Mouse (Mus musculus): Measurements from ENCODE around the gene Tmem132d. TPM values are rescaled to one million over a fixed set of nuclear protein-coding genes. Genes with fewer than 3 reads are reported as not detected.
A peak's percentile ranks its signal among the peaks of the same experiment; 100 is the strongest.

Tmem132d gene
- polyA plus RNA-seq, 1 experiment from 2014 or later = 0.02 TPM

DNA sequence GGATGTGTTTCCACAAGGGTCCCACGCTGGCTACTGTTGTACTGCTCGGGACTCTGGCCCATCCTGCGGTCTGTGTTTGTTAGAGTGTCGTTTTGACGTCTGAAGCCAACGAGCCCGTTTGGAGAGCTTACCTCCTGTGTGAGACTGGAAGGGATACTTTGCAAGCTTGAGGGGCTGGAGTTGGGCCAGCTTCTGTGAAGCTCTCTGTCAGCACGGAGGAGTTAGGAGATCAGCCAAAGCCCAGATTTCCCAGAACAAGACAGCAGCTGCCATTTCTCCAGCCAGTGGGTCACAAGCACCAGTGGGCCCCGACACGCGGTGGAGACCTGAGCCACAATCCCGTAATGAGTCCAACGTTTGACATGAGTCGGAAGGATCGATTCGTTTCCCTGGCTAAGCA lies 5.2 kb upstream of the Tmem132d start:
- peaks cover 36% of the 10 kb centered on the region for H3K27me3 ChIP-seq (replicated peaks)
- H3K36me3 ChIP-seq = no peaks in the 10 kb centered on the region
- H3K27ac ChIP-seq = no peak overlapping the region
- ATAC-seq = no peak
- H3K4me2 ChIP-seq = no peak overlapping the region
- no peak overlapping the region for H3K9ac ChIP-seq
- no peak overlapping the region for H3K4me3 ChIP-seq
- WGBS (ENCODE audit: insufficient replicate concordance) = 72% methylated on average over 16 of the region's 16 CpGs
- H3K4me1 ChIP-seq = no peaks in the 10 kb centered on the region
- no peaks in the 10 kb centered on the region for H3K9me3 ChIP-seq (replicated peaks)

DNA sequence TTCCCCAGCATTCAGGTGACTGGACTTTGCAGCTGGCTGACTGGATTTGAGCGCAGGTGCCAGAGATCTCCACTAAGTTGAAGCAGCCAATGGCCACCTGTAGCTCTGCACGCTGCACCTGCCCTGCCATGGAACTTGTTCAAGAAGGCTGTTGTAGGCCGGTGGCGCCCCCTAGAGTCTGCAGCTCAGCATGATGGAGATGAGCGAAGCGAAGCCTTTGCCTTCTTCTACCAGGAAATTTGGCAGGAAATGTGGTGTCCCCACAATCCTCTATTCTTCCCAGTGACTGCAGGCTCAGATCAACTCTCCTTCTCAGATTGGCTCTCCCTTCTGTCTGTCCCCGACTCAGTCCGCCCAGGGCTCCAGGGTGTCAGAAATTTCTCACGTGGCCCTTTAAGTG lies 4.0 kb upstream of the Tmem132d start:
- Histone ChIP-seq H3K4me3 (no peak overlapping the region), H3K4me2 (no peak overlapping the region), H3K27me3 (replicated peaks) (peaks cover 37% of the 10 kb centered on the region), H3K4me1 (no peaks in the 10 kb centered on the region), H3K9ac (no peak overlapping the region), H3K36me3 (no peaks in the 10 kb centered on the region), H3K9me3 (replicated peaks) (no peaks in the 10 kb centered on the region), H3K27ac (no peak overlapping the region)
- 15% methylated on average over 9 of the region's 9 CpGs for WGBS (ENCODE audit: insufficient replicate concordance)
- no peak for ATAC-seq

DNA sequence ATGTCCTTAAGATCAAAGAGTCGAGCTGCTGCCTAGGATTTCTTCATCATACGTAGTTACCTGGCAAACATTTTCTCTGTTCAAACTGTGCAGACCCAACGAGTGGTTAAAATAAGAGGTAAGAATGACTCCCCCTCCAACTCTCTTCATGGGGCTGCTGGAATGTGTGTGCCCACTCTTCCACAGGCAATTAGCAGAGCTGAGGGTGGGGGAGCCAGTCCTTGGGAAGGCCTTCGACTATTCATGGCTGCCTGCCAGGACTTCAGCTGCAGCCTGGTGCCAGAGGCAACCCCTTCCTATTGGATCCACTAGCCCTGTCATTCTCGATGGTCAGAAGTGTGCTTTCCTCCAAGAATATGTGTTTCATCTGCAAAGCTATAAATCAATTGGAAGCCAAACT lies 2.8 kb upstream of the Tmem132d start:
- no peak for ATAC-seq
- Histone ChIP-seq H3K9ac (no peak overlapping the region), H3K27me3 (replicated peaks) (peaks cover 46% of the 10 kb centered on the region), H3K4me3 (no peak overlapping the region), H3K36me3 (no peaks in the 10 kb centered on the region), H3K4me2 (no peak overlapping the region), H3K4me1 (no peaks in the 10 kb centered on the region), H3K9me3 (replicated peaks) (no peaks in the 10 kb centered on the region), H3K27ac (no peak overlapping the region)
- WGBS (ENCODE audit: insufficient replicate concordance) = 51% methylated on average over 5 of the region's 5 CpGs

DNA sequence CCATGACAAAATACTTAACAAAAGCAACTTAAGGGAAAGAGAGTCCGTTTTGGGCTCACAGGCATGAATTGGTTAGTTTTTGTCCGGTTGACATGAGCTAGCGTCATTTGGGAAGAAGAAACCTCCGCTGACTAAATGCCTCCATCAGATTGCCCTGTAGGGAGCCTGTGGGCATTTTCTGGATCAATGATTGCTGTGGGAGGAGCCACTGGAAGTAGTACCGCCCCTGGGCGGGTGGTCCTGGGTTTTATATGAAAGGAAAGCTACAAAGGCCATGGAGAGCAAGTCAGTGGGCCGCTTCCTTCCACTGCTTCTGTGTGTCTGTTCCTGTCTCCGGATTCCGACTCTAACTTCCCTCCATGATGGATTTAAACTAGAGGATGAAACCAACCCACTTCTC lies 909 bp upstream of the Tmem132d start:
- Histone ChIP-seq H3K4me3 (no peak overlapping the region), H3K9me3 (replicated peaks) (no peaks in the 10 kb centered on the region), H3K4me2 (no peak overlapping the region), H3K4me1 (no peaks in the 10 kb centered on the region), H3K27me3 (replicated peaks) (peaks cover 50% of the 10 kb centered on the region), H3K9ac (no peak overlapping the region), H3K36me3 (no peaks in the 10 kb centered on the region), H3K27ac (no peak overlapping the region)
- WGBS (ENCODE audit: insufficient replicate concordance) = 34% methylated on average over 9 of the region's 9 CpGs
- ATAC-seq = no peak

DNA sequence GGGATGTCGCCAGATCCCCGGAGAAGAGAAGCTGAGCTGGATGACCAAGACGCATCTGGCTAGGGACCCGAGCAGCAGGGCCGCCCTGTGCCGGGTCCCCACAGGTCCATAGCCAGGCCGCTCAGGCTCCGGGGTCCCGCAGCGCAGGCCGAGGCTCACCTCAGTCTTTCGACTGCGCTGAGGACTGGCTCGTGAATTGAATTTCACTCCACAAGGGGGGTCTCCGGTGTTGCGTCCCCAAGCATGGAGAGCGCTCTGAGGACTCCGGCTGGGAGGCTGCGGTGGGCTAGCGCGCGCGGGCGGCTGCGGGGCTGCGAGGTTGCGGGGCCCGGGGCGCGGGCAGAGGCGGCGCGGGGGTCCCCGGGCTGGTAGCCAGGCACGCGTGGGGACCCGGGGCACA lies 455 bp downstream of the Tmem132d start:
- Histone ChIP-seq H3K9me3 (replicated peaks) (no peaks in the 10 kb centered on the region), H3K27ac (no peak overlapping the region), H3K4me3 (peak overlapping the region; percentile 15), H3K4me1 (no peaks in the 10 kb centered on the region), H3K9ac (no peak overlapping the region), H3K4me2 (peak overlapping the region; percentile 38), H3K36me3 (no peaks in the 10 kb centered on the region), H3K27me3 (replicated peaks) (peaks cover 44% of the 10 kb centered on the region)
- ATAC-seq = no peak
- 6% methylated on average over 37 of the region's 37 CpGs for WGBS (ENCODE audit: insufficient replicate concordance)

DNA sequence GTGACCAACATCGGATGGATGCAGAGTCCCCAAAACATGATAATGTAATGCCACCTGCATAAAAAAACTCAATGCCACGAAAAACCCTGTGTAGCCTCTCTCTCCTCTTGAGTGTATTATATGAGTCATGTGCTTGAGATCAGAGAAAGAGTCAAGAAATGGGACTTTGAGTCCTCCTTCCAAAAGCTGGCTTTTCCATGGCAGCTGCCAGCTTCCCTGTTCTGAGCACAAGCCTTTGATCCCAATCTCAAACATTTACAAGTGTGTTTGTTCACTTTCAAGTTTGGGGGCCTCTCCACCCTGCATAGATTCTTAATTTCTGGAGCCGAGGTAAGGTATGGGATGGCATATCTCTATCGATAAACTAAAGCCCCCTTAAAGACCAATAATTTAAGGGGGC lies 8.2 kb downstream of the Tmem132d start:
- ATAC-seq = no peak
- H3K27ac ChIP-seq = no peak overlapping the region

DNA sequence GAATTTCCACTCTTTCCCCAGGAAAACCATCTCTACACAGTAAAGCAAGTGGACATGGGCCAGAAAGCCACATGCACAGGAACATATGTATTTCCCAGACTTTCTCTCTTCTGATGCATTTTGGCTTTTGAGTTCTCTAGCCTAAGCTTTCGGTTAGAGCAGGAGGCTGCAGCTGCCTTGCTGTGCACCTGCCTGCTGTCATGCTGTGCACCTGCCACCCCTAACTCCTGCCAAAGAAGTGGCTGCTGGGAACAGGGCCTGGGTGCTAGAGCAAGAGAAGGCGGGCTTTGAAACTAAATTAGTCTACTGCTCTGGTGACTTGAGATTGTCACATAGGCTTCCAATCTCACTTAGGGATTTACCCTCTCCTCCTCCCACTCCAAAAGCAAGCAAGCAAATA lies 8.7 kb downstream of the Tmem132d start:
- Histone ChIP-seq H3K9me3 (replicated peaks) (peaks cover 28% of the 10 kb centered on the region), H3K4me1 (no peaks in the 10 kb centered on the region), H3K4me2 (no peak overlapping the region), H3K27me3 (replicated peaks) (no peaks in the 10 kb centered on the region), H3K9ac (no peak overlapping the region), H3K27ac (no peak overlapping the region), H3K4me3 (no peak overlapping the region), H3K36me3 (no peaks in the 10 kb centered on the region)
- 74% methylated on average over 2 of the region's 2 CpGs for WGBS (ENCODE audit: insufficient replicate concordance)
- ATAC-seq = no peak

More for the DNA sequence above, 8.2 kb downstream of the Tmem132d start:
- Histone ChIP-seq H3K9me3 (replicated peaks) (peaks cover 26% of the 10 kb centered on the region), H3K4me3 (no peak overlapping the region), H3K4me1 (no peaks in the 10 kb centered on the region), H3K36me3 (no peaks in the 10 kb centered on the region), H3K27me3 (replicated peaks) (no peaks in the 10 kb centered on the region), H3K4me2 (no peak overlapping the region), H3K9ac (no peak overlapping the region)
- 64% methylated on average over 4 of the region's 4 CpGs for WGBS (ENCODE audit: insufficient replicate concordance)

DNA sequence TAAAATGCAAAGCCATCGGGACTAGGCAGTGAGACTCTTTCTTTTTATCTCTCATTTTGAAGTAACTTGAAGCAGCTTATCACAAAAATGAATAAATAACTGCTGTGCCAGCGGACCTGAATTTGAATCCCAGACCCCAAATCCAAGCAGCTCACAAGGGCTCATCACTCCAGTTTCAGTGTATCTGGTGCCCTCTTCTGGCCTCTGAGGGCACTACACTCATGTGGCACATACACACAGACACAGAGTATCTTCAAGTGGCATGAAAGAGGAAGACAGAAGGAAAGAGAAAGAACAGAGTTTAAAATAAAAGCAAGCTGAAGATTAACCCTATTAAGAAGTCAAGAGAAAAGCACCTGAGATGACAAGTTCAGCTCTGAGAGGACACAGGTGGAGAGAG lies 10.8 kb downstream of the Tmem132d start:
- peaks cover 28% of the 10 kb centered on the region for H3K9me3 ChIP-seq (replicated peaks)
- no peak for ATAC-seq
- H3K4me3 ChIP-seq = no peak overlapping the region
- H3K27ac ChIP-seq = no peak overlapping the region
- no peaks in the 10 kb centered on the region for H3K4me1 ChIP-seq
- H3K4me2 ChIP-seq = no peak overlapping the region
- 71% methylated on average over 2 of the region's 2 CpGs for WGBS (ENCODE audit: insufficient replicate concordance)
- H3K36me3 ChIP-seq = no peaks in the 10 kb centered on the region
- H3K9ac ChIP-seq = no peak overlapping the region
- H3K27me3 ChIP-seq (replicated peaks) = no peaks in the 10 kb centered on the region

DNA sequence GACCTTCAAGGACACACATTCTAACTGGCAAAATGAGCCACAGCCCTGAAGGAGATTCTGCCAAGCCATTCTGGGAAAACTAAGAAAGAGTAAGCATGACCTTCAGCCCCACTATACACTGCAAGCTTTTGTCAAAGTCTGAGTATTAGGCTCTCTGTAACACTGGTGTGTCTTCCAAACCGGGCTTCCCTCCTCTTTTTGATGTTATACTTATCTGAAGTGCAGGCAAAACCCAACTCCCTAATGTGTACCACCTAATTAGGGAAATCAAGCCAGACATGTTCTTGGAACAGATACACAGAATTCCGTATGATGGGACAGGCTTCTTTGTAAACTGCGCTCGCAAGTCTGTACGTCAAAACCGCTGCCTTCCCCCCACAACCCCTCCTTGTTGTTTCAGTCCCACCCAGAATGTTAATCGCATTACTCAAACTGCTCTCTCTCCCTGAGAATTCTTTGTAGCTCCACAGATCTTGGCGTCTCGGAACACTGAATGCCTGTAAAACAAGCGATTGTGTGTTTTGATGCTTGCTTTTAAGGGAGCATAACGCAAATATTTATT lies 14.6 kb downstream of the Tmem132d start:
- H3K27ac ChIP-seq = no peak overlapping the region
- no peak overlapping the region for H3K4me3 ChIP-seq
- no peak overlapping the region for H3K4me2 ChIP-seq
- no peak overlapping the region for H3K9ac ChIP-seq
- H3K27me3 ChIP-seq (replicated peaks) = no peaks in the 10 kb centered on the region
- H3K9me3 ChIP-seq (replicated peaks) = peaks cover 24% of the 10 kb centered on the region
- 62% methylated on average over 11 of the region's 11 CpGs for WGBS (ENCODE audit: insufficient replicate concordance)
- no peaks in the 10 kb centered on the region for H3K4me1 ChIP-seq
- no peak for ATAC-seq
- no peaks in the 10 kb centered on the region for H3K36me3 ChIP-seq

DNA sequence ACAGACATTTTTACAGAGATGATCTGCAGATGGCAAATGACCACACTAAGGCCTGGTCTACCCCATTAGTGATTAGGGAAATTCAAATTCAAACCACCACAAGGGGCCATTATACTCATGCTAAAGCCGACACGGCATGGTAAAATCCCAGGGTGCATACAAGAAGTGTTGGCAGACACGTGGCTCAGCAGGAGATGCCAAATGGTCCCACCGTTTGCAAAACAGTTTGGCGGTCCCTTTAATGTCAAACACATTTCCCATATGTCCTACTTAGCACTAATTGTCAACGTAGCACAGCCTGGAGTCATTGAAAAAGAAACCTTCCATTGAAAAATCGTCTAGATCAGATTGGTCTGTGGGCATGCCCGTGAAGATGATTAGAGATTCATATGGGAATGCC lies 18.8 kb downstream of the Tmem132d start:
- no peak overlapping the region for H3K9ac ChIP-seq
- 49% methylated on average over 8 of the region's 8 CpGs for WGBS (ENCODE audit: insufficient replicate concordance)
- no peak overlapping the region for H3K4me3 ChIP-seq
- no peak overlapping the region for H3K4me2 ChIP-seq
- no peak for ATAC-seq
- H3K27ac ChIP-seq = no peak overlapping the region
- H3K36me3 ChIP-seq = no peaks in the 10 kb centered on the region
- no peaks in the 10 kb centered on the region for H3K9me3 ChIP-seq (replicated peaks)
- H3K27me3 ChIP-seq (replicated peaks) = no peaks in the 10 kb centered on the region
- no peaks in the 10 kb centered on the region for H3K4me1 ChIP-seq

DNA sequence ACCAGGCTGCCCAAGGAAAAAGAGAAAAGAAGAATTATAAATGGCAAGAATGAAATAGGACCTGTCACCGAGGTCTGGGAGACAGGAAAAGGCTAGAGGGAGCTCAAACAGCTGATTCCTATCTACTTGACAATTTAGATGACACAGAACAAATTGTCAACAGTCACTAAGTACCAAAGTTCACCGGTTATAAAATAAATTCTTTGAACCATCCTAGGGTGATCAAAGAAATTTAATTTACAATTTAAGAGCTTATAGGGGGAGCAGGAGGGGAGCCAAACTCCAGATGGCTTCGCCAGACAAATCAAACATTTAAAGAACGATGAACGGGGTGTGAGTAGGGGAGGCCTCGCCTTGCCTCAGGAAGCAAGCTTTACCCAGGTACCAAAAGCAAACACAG lies 20.6 kb downstream of the Tmem132d start:
- Histone ChIP-seq H3K36me3 (no peaks in the 10 kb centered on the region), H3K27ac (no peak overlapping the region), H3K4me2 (no peak overlapping the region), H3K4me1 (no peaks in the 10 kb centered on the region), H3K9ac (no peak overlapping the region), H3K27me3 (replicated peaks) (no peaks in the 10 kb centered on the region), H3K4me3 (no peak overlapping the region), H3K9me3 (replicated peaks) (no peaks in the 10 kb centered on the region)
- WGBS (ENCODE audit: insufficient replicate concordance) = 59% methylated on average over 6 of the region's 6 CpGs
- no peak for ATAC-seq

DNA sequence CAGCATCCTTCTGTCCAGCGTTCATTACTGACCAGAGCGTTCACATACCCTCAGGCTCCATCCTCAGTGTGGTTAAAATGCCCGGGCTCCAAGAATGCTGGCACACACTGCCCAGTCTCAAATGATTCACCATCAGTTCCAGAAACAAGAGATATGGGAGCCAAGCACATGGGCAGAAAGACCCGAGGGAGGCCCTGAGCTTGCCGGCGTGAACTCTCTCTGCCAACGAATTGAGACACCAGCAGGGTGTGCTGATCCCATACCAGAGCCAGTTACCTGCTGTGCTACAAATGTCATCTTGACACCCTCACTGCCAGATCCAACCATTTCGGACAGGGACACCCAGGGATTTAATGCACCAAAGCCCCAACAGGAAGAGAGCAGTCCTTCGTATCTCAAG lies 25.3 kb downstream of the Tmem132d start:
- H3K27ac ChIP-seq = no peak overlapping the region
- ATAC-seq = no peak
- H3K27me3 ChIP-seq (replicated peaks) = no peaks in the 10 kb centered on the region
- no peaks in the 10 kb centered on the region for H3K36me3 ChIP-seq
- H3K4me3 ChIP-seq = no peak overlapping the region
- H3K4me2 ChIP-seq = no peak overlapping the region
- no peak overlapping the region for H3K9ac ChIP-seq
- 70% methylated on average over 9 of the region's 9 CpGs for WGBS (ENCODE audit: insufficient replicate concordance)
- H3K4me1 ChIP-seq = no peaks in the 10 kb centered on the region
- H3K9me3 ChIP-seq (replicated peaks) = peaks cover 36% of the 10 kb centered on the region

DNA sequence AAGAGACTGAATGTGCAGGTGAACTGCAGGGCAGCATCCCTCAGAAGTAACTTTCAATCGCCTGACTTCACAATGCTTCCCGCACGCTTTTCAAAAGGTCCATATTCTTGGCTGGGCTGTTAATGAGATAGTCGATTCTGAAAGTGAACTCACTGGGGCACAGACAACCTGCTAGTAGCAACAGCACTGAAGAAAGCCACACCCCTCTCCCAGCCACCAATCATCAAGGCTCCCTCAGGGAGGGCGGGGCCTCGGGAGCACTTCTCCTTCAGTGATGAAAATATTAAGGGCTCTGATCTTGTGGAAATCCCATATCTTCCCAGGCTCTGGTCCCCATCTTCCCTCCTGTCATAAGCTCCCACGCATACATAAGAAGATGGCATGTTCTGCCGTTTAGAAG lies 27.8 kb downstream of the Tmem132d start:
- ATAC-seq = no peak

More for the DNA sequence above, 27.8 kb downstream of the Tmem132d start:
- H3K4me3 ChIP-seq = no peak overlapping the region
- peaks cover 39% of the 10 kb centered on the region for H3K9me3 ChIP-seq (replicated peaks)
- H3K27me3 ChIP-seq (replicated peaks) = no peaks in the 10 kb centered on the region
- H3K36me3 ChIP-seq = no peaks in the 10 kb centered on the region
- no peak overlapping the region for H3K27ac ChIP-seq
- WGBS (ENCODE audit: insufficient replicate concordance) = 71% methylated on average over 8 of the region's 8 CpGs
- H3K9ac ChIP-seq = no peak overlapping the region
- H3K4me2 ChIP-seq = no peak overlapping the region
- no peaks in the 10 kb centered on the region for H3K4me1 ChIP-seq

All from liver, embryonic 12.5 days (tissue).